Mouse (Mus musculus) heart, adult 8-10 months (tissue): ENCODE results near the gene Snrpc. TPM values are rescaled to one million over a fixed set of nuclear protein-coding genes. Genes with fewer than 3 reads are reported as not detected.

Experiments
- DNase-seq: peaks from one replicate; pipeline ENCODE4 v3.0.0; 2022; ENCODE audit warnings: low spot score
- total RNA-seq, 4 experiments: library from RNA; stranded (reverse); gene quantifications; 2 replicates each; pipeline ENCODE4 v1.2.4; 2022

The Snrpc gene
- total RNA-seq, 4 experiments from 2014 or later: 39.9 to 48.3 (median 47.0) TPM

DNA sequence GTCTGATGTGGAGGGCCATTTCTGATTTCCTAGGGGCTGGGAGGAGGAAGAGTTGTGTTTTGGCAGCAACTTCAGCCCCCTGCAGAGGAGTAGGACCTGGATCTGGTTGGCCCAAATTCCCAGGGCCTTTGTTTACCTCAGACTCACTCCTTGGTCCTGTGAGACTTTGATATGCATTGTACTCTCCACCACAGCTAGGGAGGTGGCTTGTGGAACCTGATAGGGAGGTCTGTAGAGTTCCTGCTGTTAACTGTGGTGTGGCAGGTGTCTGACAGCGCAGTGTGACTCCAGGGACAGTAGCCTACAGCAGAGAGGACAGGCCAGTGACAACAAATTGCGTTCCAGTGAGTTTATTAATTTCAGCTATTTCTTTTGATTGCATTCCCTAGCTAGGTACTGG is 21.2 kb downstream of the Snrpc start:
- DNase-seq: no peak

DNA sequence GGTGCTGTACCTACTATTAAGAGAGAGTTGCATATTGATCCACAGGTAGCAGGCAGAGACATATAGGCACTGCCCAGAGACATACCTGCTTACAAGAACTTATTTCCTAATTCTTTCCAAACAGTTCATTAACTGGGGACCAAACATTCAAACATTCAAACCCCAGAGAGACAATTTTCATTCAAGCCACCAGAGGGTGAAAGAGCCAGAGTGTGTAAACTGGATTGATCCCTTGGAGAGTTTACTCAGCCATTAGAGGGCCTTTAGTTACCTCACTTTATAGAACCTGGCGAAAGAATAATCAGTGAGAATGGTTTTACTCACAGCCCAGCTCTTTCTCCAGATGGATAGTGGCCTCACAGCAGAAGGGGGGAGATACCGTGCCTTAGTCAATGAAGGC is 27.5 kb downstream of the Snrpc start:
- no peak for DNase-seq

- DNase-seq: no peak
Observed at GRCm38 (mm10) chr17:27866737-27867136, 28.8 kb downstream of the Snrpc start.

DNA sequence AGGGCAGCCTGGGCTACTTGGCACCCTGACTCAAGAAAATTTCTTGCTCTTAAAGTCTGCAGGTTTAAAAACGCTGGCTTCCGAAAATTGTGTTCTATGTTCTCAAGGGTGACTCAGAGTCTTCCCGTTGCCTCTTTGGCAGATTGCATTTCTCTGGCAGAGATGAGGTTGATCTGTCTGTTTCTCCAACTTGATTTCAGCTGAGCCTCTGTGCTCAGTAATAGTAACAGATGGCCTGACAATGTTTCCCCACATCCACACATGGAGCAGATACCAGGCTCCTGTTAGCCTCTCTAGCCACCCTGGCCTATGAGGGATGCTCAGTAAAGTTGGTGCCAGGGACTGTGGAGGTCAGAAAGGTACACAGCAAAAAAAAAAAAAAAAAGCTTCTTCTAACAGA is 33.9 kb downstream of the Snrpc start:
- DNase-seq: no peak

DNA sequence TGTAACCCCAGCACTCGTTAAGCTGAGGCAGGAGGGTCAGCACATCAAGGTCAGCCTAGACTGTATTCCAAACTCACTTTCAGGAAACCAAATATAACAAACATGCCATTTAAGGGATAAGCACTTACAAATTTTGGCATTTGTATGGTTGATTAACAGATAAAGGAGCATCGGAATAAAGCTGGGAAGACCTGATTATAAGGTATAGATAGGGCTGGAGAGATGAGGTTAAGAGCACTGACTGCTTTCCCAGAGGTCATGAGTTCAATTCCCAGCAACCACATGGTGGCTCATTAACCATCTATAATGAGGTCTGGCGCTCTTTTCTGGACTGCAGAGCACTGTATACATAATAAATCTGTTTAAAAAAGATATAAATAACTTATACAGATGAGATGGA is 35.6 kb downstream of the Snrpc start:
- DNase-seq: no peak

GRCm38 (mm10) chr17:27874510-27874909 is 36.6 kb downstream of the Snrpc start:
- no peak for DNase-seq

DNA sequence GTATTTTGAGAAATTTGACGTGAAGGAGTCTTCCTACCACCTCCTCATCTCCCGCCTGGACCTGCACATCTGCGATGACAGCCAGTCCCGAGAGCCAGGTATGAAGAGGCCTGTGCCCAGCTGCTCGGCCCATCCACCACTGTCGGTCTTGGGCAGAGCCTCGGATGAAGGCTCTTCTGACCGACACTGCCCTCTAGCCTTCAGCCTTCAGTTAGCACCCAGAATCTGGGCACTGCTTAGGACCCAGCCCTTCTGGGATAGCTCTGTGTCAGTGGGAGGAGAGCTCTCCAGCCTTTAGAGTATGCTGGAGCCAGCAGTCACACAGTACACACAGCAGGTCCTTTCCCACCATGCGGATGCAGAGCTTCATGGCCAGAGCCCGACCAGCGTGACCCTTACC is 43.6 kb downstream of the Snrpc start:
- DNase-seq: peak; percentile 4

GRCm38 (mm10) chr17:27883129-27883528 is 45.2 kb downstream of the Snrpc start:
- DNase-seq: no peak

GRCm38 (mm10) chr17:27883994-27884393 is 46.0 kb downstream of the Snrpc start:
- no peak for DNase-seq

DNA sequence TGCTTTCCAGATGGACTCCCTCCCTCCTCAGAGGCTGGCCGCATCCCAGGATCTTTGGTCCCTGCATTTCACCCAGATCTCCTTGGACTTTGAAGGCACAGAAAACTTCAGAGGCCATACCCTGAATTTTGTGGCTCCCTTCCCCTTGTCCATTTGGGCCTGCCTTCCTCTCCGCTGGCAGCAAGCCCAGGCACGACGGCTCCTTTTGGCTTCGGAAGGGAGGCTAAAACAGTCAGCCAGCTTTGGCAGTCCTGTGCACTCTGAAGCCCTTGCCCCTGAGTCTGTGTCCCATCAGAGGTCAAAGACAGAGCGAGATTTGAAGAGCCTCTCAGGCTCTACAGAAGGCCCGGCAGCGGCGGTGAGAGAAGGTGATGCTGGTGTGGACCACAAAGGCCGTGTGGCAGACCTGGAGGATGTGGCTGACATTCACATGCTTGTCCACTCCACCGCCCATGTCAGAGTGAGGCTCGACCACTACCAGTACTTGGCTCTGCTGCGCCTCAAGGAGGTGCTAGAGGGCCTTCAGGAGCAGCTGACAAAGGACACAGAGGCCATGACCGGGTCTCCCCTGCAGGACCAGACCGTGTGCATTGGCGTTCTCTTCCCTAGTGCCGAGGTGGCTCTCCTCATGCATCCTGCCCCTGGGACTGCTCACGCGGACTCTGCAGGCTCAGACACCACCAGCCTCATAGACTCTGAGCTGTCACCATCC is 48.7 kb downstream of the Snrpc start:
- peak; percentile 20 for DNase-seq

Other genes with a start within 250 kb of the Snrpc start
- gene Nudt3, start 214.7 kb upstream of the Snrpc start, total RNA-seq: 100 to 1,000 TPM; 349 to 367 (median 360) TPM
- under 1 TPM in 1 of 4 experiments, not detected in 3; 0.98 TPM for gene RPS10-NUDT3, start 202.9 kb upstream of the Snrpc start, total RNA-seq
- 100 to 1,000 TPM; 481 to 609 (median 561) TPM for gene Rps10, start 201.5 kb upstream of the Snrpc start, total RNA-seq
- under 1 TPM; 0.09 to 0.85 (median 0.39) TPM for gene Pacsin1, start 182.6 kb upstream of the Snrpc start, total RNA-seq
- gene Spdef, start 109.2 kb upstream of the Snrpc start, total RNA-seq: not detected
- 100 to 1,000 TPM; 150 to 171 (median 156) TPM for gene D17Wsu92e, start 17.5 kb upstream of the Snrpc start, total RNA-seq
- 10 to 100 TPM; 15.6 to 19.5 (median 17.7) TPM for gene Uhrf1bp1, start 18.3 kb downstream of the Snrpc start, total RNA-seq
- gene Anks1, start 71.2 kb downstream of the Snrpc start, total RNA-seq: 10 to 100 TPM; 52.9 to 62.0 (median 57.6) TPM
- 10 to 100 TPM; 22.9 to 24.7 (median 23.4) TPM for gene Taf11, start 71.7 kb downstream of the Snrpc start, total RNA-seq
- gene Tcp11, start 242.5 kb downstream of the Snrpc start, total RNA-seq: under 1 TPM in 1 of 4 experiments, not detected in 3; 0.24 TPM